Mouse (Mus musculus) layer of hippocampus, adult 18-20 months (tissue): Measurements from ENCODE around the gene Ndst2. TPM values are rescaled to one million over a fixed set of nuclear protein-coding genes. Genes with fewer than 3 reads are reported as not detected.
"Not testable (repeated sequence)": the region's sequence is repeated elsewhere in the genome, so short reads cannot be mapped to it uniquely, and the experiment has no call there.

Source experiments
- DNase-seq, 2 experiments: peaks; one replicate each; pipeline ENCODE4 v3.0.0; 2022; ENCODE audit warnings: low spot score in 2 of 2
- total RNA-seq, 2 experiments: library from RNA; stranded (reverse); gene quantifications; 2 replicates each; pipeline ENCODE4 v1.2.3; 2021

Ndst2 gene
- total RNA-seq, 2 experiments from 2014 or later, result 14.9 to 17.6 TPM

DNA sequence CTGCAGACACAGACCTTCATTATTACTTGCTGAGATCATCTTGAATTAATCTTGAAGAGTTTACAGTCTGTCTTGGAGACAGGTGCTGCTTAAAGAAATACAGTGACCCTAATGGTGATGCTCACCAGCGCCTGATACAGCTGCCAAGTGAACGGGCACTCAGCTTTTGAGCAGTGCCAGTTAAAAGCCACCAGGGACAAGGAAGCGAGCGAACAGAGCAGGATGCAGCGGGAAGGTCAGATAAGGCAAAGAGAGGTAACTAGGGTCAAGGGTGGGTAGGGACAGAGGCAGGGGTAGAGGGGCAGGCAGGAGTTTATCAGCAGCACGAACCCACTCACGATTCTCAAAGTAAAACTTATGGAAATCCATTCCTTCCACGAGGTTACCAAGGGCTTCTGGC, 4.1 kb upstream of the Ndst2 start:
- no peak for DNase-seq

DNA sequence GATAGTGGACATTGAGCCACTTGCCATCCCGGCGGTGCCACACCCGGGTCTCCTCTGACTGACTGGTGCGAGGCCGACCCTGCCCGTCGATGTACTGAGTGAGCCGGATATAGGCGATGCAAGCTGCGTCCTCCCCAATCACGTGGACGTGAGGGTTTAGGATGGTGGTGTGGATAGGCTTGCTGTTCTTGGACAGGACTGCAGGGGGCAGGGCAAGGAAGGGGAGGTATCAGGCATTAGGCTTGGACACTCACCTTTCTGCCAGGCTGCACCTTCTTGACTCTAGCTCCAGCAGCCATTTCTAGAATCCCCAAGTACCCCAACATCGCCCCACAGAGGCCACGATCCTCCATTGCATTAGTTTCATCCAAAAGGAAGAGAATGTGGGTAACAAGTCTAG, 2.9 kb upstream of the Ndst2 start:
- DNase-seq, result no peak

DNA sequence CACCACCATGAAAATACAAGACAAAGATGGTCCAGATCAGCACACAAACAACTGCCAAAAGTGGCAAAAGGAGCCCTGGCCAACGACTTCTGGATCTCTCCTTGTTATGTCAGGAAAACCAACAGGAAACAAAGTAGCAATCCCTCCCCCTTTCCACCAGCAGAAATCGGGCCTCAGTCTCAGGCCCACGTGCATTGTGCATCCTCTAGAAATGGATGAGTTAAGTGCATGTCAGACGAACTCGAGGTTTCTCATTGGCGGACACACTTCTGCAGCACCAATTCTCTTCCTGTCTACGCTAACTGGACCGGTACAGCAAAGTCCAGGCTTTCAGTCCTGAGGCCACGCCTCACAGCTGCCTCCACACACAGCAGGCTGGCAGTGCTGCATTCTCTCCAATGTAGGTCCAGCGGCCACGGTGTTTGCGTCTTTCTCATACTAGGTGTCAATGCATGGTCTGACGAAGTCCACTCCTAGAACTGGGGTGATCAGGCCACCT, 1.6 kb upstream of the Ndst2 start:
- no peak for DNase-seq

DNA sequence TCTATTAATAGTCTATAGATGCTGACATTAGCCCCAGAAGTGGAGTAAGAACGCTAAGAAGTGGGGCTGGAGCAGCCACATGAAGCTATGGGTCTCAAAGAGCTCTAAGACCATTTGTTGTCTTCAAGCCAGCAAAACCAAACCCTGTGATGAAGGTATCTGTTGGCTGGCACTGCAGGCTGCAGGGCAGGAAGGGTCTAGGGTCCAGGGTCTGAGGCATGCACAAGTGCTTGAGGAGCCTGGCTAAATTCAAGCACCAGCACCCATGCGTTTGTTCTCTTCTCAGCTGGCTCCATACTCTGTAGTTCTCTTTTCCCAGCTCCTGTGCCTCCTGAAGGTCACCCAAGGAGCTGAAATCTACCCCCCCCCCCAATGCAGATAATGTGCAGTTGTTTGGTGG, 690 bp upstream of the Ndst2 start:
- DNase-seq, result no peak

DNA sequence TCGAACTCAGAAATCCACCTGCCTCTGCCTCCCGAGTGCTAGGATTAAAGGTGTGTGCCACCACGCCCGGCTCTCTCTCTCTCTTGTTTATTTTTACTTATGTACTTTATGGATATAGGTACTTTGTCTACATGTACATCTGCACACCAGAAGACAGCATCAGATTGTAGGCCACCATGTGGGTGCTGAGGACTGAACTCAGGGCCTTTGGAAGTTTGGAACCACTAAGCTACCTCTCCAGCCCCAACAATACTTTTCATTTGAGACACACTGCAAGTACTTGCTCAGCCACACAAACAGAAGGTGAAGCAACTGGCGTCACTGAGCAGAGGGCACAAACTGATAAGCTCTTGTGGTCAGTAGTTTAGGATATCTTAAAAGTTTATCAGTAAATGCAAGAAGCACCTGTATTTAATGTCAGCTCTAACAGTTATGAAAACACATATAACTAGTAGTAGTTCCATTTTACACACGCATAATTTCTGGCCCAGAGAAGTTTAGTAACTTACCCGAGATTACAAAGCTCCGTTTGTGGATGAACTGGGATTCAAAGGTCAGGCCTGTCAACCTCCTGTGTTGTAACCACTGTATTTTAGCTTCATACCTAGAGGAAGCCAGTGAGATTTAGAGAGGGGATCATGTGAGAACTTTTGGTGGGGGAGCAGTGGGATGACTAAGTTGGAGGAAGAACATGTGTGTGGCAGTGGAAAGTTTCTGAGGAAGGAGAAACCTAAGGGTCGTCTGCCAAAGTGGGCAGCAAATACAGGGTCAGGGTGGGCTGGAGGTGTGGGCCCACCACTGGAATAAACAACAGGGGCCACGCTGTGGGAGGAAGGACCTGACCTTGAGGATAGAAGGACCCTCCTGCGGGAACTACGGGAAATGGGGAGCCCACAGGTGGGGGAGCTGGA, 1.1 kb downstream of the Ndst2 start:
- DNase-seq, result no peak

DNA sequence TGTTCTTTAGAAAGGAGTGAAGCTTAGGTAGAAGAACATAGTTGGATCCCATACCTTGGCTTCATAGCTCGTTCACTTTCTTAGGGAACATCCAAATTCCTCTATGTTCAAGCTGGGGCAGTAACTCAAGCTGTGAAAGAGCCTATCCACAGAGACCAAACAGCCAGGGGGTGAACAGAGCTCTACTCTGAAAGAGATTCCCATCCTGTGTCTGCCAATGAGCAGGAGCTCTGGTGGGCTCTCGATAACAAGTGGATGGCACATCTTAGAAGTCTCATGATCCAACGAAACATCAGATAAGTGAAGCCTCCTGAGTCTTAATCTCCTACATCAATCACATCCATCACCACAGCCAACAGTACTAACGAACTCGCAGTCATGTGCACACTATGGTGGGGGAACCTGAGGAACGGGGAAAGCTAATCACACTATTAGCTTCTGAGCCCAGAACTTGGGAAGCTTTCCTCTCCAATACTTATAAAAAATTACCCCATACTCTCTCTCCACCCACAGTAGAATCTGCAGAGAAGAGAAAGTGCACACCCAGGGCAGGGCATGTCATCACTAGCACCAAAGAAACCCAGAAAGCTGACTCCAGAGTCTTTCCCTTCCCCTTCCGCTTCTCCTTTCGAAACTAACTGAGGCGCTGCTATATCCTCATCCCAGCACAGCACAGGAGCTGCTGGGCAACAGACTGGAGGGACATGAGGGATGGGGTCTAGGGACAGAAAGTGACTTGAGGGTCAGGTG, 3.3 kb downstream of the Ndst2 start:
- no peak for DNase-seq

DNA sequence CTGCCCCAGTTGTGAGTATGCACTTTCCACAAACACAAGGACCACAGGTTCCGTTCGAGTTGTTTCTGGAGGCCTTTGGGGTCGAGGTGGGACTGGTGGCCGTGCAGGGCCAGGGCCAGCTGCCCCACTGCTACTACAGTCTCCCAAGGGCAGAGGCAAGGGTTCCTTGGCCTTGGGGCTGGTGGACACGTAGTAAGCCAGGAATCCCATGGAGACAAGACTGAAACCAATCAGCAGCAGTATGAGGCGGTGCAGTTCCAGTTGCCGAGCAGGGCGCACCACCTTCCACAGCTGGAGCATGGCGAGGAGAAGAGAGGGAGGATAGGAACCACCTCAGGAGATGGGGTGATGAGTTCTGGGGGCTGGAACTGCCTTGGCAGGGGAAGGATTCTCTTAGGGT, 4.5 kb downstream of the Ndst2 start:
- DNase-seq, result no peak

DNA sequence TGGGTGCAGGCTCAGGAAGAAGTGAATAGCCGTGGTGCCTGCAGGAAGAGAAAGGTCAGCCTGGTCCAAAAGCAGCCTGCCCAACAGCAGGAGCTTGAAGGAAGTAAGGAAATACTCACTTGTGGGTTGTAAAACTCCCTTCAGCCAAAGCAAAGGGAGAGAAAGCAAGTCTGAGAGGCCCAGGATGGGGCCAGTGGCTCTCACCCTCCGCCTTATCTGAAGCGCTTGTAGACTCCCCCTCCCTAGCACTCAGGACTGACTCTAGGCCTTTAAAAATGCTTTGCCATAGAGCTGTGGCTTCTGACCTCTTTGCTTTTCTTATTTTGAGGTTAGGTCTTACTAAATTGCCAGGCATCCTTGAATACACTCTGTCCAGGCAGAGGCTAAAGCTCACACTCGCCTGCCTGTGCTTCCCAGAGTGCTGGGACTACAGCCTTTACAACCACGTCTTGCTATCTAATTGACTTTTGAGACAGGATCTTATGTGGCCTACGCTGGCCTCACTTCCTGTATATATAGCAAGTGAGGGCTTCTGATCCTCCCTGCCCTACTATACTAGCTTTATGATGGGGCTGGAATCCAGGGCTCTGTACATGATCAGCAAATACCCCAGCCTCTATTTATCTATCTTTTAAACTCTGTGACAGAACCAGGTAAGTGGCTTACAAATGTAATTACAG, 8.6 kb downstream of the Ndst2 start:
- no peak for DNase-seq

DNA sequence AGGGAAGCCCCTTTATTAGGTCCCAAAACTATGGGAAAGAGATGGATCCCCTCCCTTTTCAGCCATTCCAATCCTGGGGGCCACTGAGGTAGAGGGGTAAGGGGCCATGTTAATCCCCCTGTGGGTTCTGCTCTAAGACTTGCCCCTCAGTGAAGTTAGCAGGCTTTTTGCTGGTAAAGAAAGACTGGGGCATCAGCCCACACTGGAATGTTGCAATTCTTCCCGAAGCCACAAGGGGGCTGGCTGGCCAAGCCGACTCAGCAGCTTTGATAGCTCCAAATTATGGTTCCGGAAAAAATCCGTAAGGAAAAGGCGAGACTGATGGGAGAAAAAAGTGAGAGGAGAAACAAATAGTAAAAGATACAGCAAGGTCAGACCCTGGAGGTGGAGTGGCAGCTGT, 10.3 kb downstream of the Ndst2 start:
- DNase-seq, result peak; percentile 53 to 84

DNA sequence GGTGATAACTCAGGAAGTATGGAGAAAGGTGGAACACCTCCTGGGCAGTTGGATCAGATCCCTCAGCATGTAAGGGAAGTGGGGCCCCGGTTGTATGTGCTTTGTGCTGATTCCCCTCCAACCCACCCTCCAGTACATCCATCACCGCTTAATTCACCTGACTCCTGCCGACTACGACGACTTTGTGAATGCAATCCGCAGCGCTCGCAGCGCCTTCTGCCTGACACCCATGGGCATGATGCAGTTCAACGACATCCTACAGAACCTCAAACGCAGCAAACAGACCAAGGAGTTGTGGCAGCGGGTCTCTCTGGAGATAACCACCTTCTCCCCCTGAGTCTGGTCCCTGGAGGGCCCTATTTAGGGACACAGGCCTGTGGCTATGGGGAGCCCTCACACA, 11.4 kb downstream of the Ndst2 start:
- no peak for DNase-seq

DNA sequence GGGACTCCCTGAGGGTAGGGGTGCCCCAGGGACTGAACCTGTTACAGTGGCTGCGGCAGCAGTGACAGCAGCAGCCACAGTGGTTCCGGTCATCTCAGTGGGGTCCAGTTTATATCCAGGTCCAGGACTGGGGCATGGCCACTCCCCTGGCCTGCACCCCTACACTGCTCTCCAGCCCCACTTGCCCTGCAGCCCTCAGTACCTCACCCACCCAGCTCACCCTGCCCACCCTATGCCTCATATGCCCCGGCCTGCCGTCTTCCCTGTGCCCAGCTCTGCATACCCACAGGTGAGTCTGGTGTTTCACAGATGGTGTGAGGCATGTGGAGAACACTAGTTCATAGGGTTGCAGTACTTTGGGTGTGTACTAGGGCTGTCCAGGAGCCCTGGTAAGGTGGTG, 13.0 kb downstream of the Ndst2 start:
- DNase-seq, result no peak

DNA sequence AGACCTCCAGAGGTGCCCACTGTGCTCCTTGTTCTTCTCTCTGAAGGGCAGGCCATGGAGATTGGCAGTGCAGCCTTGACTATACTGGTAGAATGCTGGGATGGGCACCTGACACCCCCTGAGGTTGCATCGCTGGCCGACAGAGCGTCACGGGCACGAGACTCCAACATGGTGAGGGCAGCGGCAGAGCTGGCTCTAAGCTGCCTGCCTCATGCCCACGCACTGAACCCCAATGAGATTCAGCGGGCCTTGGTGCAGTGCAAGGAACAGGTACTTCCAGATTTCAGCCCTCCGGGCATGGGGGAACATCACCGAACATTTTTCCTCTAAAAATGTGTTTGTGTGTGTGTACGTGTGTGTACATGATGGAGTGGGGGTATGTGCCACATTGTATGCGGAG, 14.6 kb downstream of the Ndst2 start:
- DNase-seq, result no peak

DNA sequence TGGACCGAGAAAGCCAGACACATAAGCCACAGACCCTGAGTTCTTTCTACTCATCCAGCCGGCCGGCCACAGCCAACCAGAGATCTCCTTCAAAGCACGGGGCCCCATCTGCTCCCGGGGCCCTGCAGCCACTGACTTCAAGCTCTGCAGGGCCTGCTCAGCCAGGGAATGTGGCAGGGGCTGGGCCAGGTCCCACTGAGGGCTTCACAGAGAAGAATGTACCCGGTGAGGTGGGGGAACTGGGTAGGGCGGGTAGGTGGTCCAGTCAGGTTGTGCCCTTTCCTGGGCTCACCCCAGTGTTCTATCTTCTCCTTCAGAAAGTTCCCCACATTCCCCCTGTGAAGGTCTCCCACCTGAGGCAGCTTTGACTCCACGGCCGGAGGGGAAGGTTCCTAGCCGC, 15.9 kb downstream of the Ndst2 start:
- no peak for DNase-seq

DNA sequence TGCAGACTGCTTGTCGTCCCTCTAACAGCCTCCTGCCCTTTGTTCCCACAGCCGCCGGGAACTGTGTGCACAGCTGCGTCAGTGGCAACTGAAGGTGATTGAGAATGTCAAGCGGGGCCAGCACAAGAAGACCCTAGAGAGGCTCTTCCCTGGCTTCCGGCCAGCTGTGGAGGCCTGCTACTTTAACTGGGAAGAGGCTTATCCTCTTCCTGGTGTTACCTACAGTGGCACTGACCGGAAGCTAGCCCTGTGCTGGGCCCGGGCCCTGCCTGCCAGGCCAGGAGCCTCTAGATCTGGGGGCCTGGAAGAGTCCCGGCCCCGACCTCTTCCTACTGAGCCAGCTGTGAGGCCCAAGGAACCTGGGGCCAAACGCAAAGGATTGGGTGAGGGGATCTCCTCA, 20.5 kb downstream of the Ndst2 start:
- DNase-seq, result no peak

DNA sequence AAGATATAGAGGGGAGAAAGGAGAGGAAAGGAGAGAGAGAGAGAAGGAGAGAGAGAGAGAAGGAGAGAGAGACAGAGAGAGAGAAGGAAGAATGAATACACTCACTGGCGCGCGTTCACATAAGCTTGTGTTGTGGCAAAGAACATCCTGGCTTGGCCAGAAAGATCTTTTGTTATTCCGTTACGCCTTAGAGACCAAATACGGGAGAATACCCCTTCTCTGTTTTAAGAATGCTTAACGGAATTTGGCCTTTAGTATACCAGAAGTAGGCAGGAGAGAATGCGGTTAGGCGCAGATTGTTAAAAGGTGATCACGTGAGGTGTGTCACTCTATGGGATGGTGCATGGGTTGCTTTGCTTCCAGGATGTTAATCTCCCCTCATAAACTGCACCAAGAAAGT, 26.1 kb downstream of the Ndst2 start:
- DNase-seq, result no peak

DNA sequence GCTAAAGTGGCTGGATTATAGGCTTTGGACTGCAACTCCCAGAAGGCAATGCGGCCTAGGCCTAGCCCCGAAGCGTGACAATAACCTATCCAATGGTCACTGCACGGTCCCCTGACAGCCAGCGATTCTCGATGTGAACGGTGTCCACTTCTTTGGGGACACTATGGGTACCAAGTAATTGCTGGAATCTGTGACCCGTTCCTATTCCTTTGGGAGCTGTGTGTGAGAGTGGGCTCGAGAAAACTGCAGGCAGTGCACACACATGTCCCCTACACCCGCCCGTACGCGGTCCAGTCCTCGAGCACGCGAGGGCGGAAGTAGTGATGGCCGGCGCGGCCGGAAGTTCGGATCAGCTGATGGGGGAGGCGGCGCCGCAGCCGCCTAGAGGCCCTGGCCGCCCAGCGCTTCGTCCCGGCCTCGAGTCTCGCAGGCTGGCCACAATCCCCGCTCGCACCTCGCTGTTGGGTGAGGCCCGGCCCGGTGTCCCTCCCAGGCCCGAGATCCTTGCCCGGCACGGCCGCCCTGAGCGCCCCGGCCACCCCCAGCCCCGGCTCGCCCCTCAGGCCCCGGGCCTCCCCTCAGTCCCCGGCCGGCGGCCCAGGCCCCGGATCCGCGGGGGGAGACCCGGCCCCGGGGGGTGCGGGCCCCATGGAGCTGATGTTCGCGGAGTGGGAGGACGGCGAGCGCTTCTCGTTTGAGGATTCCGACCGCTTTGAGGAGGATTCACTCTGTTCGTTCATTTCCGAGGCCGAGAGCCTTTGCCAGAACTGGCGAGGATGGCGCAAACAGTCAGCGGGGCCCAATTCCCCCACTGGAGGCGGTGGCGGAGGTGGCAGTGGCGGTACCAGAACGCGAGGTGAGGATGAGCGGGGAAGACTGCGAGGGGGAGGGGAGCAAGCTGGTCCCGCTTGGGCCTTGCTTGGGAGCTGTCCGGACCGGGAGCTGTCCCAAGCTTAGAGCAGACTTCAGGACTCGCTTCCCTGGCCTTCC, 26.9 kb downstream of the Ndst2 start, which contains the start of gene Zswim8:
Gene Zswim8 (plus strand): TSS at position 352 of the 990 bp plus-strand sequence.
- DNase-seq, result peak; percentile 90 to 95

DNA sequence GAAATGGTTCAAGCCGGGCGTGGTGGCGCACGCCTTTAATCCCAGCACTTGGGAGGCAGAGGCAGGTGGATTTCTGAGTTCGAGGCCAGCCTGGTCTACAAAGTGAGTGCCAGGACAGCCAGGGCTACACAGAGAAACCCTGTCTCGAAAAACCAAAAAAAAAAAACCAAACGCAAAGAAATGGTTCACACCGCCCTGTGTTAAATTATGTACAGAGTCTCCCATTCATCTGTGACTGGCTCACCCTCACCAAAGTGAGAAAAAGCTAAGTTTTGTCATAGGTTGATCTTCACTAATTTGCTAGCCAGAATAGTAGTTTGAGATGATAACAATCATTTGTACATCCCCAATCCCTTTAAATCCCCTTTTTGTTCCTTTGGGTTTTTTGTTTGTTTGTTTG, 30.9 kb downstream of the Ndst2 start:
- DNase-seq, result not testable (repeated sequence)

DNA sequence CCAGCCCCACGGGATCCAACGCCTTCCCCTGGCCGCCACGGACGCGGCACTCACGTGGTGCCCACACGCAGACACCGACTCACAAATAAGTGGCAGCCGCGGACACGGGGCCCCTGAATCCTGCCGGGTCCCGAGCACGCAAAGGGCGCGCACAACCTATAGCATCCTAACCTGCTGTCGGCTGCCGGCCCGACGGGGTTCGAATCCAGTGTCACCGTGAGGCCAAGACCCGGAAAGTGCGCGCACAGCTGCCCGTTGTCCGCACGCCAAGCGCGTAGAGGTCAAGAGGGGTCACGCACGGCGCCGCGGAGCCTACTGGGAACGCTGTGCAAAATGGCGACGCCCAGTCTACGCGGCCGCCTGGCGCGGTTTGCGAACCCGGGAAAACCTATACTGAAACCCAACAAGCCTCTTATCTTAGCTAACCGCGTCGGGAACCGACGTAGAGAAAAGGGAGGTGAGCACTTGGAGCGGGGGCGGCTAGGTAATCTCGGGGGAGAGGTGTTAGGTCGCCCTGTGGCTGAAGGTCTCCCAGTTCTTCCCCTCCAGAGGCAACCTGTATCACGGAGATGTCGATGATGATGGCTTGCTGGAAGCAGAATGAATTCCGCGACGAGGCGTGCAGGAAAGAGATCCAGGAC, 31.5 kb downstream of the Ndst2 start, which contains the start of gene Chchd1:
Gene Chchd1 (plus strand): TSS at position 266 of the 641 bp plus-strand sequence.
- DNase-seq, result peak; percentile 84 to 95

DNA sequence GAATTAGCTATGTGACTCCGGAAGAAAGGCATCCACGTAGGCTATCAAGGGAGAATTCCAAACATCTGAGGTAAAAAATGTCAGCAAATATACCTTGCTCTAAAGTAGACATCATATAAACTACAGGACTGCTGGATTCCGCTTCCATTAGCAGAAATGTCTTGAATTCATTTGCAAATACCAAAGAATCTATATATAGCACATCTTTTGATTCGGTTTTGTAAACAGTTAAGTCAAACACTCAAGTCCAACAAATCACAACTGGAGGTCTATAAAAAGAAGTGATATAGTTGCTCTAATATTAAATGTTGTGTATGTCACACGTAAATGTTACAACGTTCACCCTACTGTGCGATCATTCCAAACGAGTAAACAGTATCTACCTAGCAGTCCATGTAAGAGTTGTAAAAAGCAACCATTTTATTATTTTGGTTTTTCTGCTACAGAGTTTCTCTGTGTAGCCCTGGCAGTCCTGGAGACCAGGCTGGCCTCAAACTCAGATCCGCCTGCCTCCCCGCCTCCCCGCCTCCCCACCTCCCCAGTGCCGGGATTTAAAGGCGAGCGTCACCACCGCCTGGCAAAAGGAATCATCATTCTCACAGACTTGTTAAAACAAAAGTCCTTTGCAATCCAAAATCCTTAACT, 32.1 kb downstream of the Ndst2 start:
- DNase-seq, result no peak
